Mouse (Mus musculus) ES-Bruce4 (cell line): ENCODE data around the gene Gnat1.

Experiments used
- CTCF ChIP-seq: IDR thresholded peaks from one replicate; pipeline ENCODE4 v1.8.1; 2011; ENCODE audit warnings: low read depth, low read length
- EP300 ChIP-seq: IDR thresholded peaks from 2 replicates; pipeline ENCODE4 v1.6.1; 2011; ENCODE audit warnings: low read depth, low read length; ENCODE audit not compliant: insufficient read depth
- POLR2A ChIP-seq: IDR thresholded peaks from one replicate; pipeline ENCODE4 v1.8.1; 2011; ENCODE audit warnings: low read length; ENCODE audit not compliant: insufficient read depth

GRCm38 (mm10) chr9:107624539-107624938 is 55.0 kb downstream of the Gnat1 start:
- no peak for TF ChIP-seq CTCF
- no peak for TF ChIP-seq POLR2A
- peak; percentile 86 for TF ChIP-seq EP300
